Mouse (Mus musculus): ENCODE measurements at regions not wholly inside any gene's neighbourhood (a gene's known extent, or its start where the extent isn't known, plus 50 kb on each side); places are given as distances from the start of the nearest gene placed in this dataset.
"Not testable (repeated sequence)": the region's sequence is repeated elsewhere in the genome, so short reads cannot be mapped to it uniquely, and the experiment has no call there.

GRCm38 (mm10) chr4:55240450-55240849 is 109.4 kb upstream of the Rad23b start:
- peak; percentile 90 for DNase-seq (ENCODE audit: low read depth)
- TF ChIP-seq CTCF (IDR thresholded peaks at IDR 0.05; ENCODE audit: borderline replicate concordance, extremely low read depth, insufficient read depth, insufficient read length) (peak; percentile 96), POLR2A (IDR thresholded peaks at IDR 0.05; ENCODE audit: borderline replicate concordance, extremely low read depth, insufficient read depth, insufficient read length, poor library complexity, severe bottlenecking) (no peak)

DNA sequence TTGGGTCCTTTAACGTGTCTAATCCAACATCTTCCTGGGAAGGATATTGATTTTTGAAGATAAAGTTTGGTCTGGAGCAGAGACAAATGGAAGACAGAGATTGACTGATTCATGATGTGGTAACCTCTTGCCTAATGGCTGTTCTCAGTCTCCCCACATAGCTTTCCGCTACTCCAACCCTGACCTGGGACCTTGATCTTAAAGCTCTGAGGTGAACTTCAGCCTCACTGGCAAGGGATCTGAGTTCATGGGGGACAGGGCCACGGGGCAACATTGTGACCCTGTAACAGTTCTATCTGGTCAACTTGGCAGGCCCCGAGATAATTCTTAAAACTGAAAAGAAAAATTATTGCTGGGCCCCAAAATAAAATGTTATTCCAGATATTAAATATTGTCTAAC is 107.5 kb upstream of the Rad23b start:
- DNase-seq (ENCODE audit: low read depth): no peak
- no peak for TF ChIP-seq POLR2A (IDR thresholded peaks at IDR 0.05; ENCODE audit: borderline replicate concordance, extremely low read depth, insufficient read depth, insufficient read length, poor library complexity, severe bottlenecking)
- no peak for TF ChIP-seq CTCF (IDR thresholded peaks at IDR 0.05; ENCODE audit: borderline replicate concordance, extremely low read depth, insufficient read depth, insufficient read length)

- no peak for TF ChIP-seq POLR2A (IDR thresholded peaks at IDR 0.05; ENCODE audit: borderline replicate concordance, extremely low read depth, insufficient read depth, insufficient read length, poor library complexity, severe bottlenecking)
- DNase-seq (ENCODE audit: low read depth): peak; percentile 55
Observed at GRCm38 (mm10) chr4:55243091-55244058, 106.5 kb upstream of the Rad23b start.

GRCm38 (mm10) chr4:55245789-55246188 is 104.1 kb upstream of the Rad23b start:
- DNase-seq (ENCODE audit: low read depth): no peak
- TF ChIP-seq POLR2A (IDR thresholded peaks at IDR 0.05; ENCODE audit: borderline replicate concordance, extremely low read depth, insufficient read depth, insufficient read length, poor library complexity, severe bottlenecking) (no peak), CTCF (IDR thresholded peaks at IDR 0.05; ENCODE audit: borderline replicate concordance, extremely low read depth, insufficient read depth, insufficient read length) (no peak)

- no peak for TF ChIP-seq CTCF (IDR thresholded peaks at IDR 0.05; ENCODE audit: borderline replicate concordance, extremely low read depth, insufficient read depth, insufficient read length)
- no peak for TF ChIP-seq POLR2A (IDR thresholded peaks at IDR 0.05; ENCODE audit: borderline replicate concordance, extremely low read depth, insufficient read depth, insufficient read length, poor library complexity, severe bottlenecking)
- DNase-seq (ENCODE audit: low read depth): peak; percentile 40
Observed at GRCm38 (mm10) chr4:55250334-55250733, 99.5 kb upstream of the Rad23b start.

GRCm38 (mm10) chr4:55251546-55251945 is 98.3 kb upstream of the Rad23b start:
- TF ChIP-seq CTCF (IDR thresholded peaks at IDR 0.05; ENCODE audit: borderline replicate concordance, extremely low read depth, insufficient read depth, insufficient read length): no peak
- TF ChIP-seq POLR2A (IDR thresholded peaks at IDR 0.05; ENCODE audit: borderline replicate concordance, extremely low read depth, insufficient read depth, insufficient read length, poor library complexity, severe bottlenecking): no peak
- DNase-seq (ENCODE audit: low read depth): no peak

DNA sequence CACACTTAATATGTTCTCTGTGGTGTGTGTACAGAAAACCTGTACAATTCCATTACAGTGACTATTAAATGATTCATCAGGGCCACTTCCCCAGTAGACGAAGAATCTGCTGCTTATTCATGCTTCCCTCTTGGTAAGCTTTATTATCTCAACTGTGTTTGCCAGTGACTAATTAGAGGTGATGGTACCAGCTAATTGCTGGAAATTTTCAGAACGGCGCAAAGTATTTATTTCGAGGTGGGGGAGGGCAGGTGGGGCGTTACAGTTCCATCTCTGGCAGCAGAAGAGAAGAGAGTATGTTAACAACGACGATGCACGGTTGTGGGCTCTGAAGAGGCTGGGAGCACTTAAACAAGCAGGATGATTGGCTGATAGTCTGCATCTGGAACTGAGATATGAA is 96.1 kb upstream of the Rad23b start:
- peak; percentile 82 for DNase-seq (ENCODE audit: low read depth)
- TF ChIP-seq POLR2A (IDR thresholded peaks at IDR 0.05; ENCODE audit: borderline replicate concordance, extremely low read depth, insufficient read depth, insufficient read length, poor library complexity, severe bottlenecking) (no peak), CTCF (IDR thresholded peaks at IDR 0.05; ENCODE audit: borderline replicate concordance, extremely low read depth, insufficient read depth, insufficient read length) (no peak)

DNA sequence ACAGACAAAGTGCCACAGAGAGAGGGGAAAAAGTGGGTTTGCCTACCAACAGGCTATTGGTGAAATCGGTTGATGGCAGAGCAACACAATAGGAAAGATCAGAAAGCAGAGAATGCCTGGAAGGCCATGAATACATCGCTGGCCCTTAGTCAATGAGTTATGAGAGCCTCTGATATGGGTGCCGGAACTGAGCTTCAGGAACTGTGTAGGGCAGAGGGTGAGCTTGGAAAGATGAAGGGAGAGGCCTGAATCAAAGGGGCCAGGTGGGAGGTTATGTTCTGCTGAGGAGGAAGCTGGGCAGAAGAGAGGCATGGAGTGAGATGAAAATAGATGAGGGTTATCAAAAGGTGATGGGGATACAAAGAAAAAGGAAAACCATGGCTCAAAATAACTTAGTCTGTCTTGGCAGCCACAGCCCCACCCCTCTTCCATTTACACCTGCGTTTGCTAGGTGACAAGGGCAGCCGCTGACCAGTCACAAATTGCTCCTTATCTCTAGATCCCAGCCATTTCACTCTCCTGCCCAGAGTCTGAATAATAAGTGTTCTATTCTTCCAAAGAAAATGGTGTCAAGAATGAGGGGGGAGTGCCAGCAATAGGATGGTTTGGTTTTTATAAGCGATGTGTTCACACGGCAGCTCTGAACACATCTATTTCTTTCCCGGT is 77.7 kb upstream of the Rad23b start:
- TF ChIP-seq CTCF (IDR thresholded peaks at IDR 0.05; ENCODE audit: borderline replicate concordance, extremely low read depth, insufficient read depth, insufficient read length) (no peak), POLR2A (IDR thresholded peaks at IDR 0.05; ENCODE audit: borderline replicate concordance, extremely low read depth, insufficient read depth, insufficient read length, poor library complexity, severe bottlenecking) (no peak)
- DNase-seq (ENCODE audit: low read depth): peak; percentile 14

DNA sequence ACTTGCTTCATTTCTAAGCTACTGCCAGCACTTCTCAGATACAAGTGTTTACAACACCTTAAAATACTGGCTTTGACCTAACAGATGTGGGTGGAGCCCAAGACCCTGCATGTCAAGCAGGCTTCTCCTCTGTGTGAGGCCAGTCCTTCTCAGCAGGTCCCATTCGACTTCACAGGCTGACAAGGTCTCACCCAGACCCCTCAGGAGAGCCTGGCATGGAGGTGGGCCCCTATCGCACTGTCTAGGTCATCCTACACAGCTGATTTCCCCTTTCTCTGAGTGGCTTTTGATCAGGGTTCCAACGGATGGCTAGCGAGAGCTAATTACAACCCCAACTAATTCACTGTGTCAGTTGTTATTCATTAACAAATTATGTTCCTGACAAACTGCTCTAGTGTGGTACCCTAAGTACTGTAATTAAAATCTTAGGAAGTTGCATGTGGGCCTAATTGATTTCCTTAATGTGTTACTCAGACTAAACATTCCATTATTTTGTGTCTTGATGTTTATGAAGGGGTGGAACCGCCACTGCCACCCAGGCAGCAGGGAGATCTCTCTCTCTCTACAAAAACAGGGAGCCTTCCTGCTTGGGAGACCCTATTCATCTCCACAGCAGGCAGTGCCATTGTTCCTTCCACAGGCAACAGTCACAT is 73.4 kb upstream of the Rad23b start:
- TF ChIP-seq POLR2A (IDR thresholded peaks at IDR 0.05; ENCODE audit: borderline replicate concordance, extremely low read depth, insufficient read depth, insufficient read length, poor library complexity, severe bottlenecking) (no peak), CTCF (IDR thresholded peaks at IDR 0.05; ENCODE audit: borderline replicate concordance, extremely low read depth, insufficient read depth, insufficient read length) (no peak)
- peak; percentile 53 for DNase-seq (ENCODE audit: low read depth)

DNA sequence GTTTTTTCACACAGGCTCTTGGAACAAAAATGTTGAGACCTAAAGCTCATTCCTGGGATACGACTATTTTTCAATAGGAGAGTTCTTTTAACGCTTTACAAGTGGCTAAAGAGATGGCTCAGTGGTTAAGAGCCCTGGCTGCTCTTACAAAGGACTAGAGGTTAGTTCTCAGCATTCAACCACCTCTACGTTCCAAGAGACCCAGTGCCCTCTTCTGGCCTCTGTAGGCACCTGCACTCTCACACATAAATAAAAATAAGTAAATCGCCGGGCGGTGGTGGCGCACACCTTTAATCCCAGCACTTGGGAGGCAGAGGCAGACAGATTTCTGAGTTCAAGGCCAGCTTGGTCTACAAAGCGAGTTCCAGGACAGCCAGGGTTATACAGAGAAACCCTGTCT is 70.5 kb upstream of the Rad23b start:
- not testable (repeated sequence) for DNase-seq (ENCODE audit: low read depth)

GRCm38 (mm10) chr4:55280706-55281105 is 69.1 kb upstream of the Rad23b start:
- DNase-seq (ENCODE audit: low read depth): no peak

More at GRCm38 (mm10) chr4:55280706-55281105, 69.1 kb upstream of the Rad23b start:
- TF ChIP-seq POLR2A (IDR thresholded peaks at IDR 0.05; ENCODE audit: borderline replicate concordance, extremely low read depth, insufficient read depth, insufficient read length, poor library complexity, severe bottlenecking) (no peak), CTCF (IDR thresholded peaks at IDR 0.05; ENCODE audit: borderline replicate concordance, extremely low read depth, insufficient read depth, insufficient read length) (peak; percentile 34; the same call in 1 of the 2 replicates)
